Mouse (Mus musculus) urinary bladder, postnatal 10 days (tissue): ENCODE measurements around the gene 4921509C19Rik.
"Not testable (repeated sequence)": the region's sequence is repeated elsewhere in the genome, so short reads cannot be mapped to it uniquely, and the experiment has no call there.

Experiments used
- DNase-seq: peaks from one replicate; pipeline ENCODE4 v3.0.0; 2022; ENCODE audit warnings: low spot score

The 4921509C19Rik gene

DNA sequence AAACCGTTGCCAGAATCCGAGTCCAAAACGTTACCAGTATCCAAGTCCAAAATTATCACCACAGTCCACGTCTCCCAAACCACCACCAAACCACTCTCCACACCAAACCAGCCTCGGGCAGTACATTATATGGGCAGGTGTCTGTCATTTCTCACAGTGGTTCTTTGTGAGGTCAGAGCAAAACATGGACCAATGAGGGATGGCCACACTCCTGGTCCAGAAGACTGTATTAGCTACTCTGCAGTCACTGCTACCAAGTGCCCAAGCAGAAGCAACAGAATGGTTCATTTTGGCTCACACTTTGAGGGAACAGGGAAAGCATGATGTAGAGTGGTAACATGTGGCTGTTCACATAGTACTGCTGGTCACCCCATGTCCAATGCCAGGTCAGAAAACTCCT is at the start of gene 4921509C19Rik:
Gene 4921509C19Rik (minus strand): TSS at position 101 of the 400 bp plus-strand sequence.
- not testable (repeated sequence) for DNase-seq

- DNase-seq = no peak
These were observed 49.6 kb upstream of the 4921509C19Rik start for GRCm38 (mm10) chr2:151525520-151525919.

- DNase-seq = no peak
These were observed 48.5 kb upstream of the 4921509C19Rik start for GRCm38 (mm10) chr2:151524324-151525041.

DNA sequence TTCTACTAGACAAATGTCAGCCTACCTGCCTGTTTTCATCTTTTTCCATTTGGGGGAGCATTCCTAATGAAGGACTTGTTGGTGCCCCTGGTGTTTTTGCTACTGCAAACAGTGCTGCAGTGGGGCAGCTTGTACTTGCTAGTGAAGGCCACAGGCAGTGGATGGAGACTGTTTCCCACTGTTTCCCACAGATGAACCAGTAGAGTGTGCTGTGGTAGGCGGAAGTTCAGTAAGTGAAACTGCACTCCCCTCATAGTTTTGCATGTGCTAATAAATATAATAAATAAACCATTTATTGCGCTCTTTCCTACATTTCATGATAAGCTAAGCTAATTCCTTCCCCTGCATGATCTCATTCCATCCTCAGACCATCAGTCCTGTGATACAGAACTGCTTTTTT is 43.0 kb upstream of the 4921509C19Rik start:
- DNase-seq = no peak

DNA sequence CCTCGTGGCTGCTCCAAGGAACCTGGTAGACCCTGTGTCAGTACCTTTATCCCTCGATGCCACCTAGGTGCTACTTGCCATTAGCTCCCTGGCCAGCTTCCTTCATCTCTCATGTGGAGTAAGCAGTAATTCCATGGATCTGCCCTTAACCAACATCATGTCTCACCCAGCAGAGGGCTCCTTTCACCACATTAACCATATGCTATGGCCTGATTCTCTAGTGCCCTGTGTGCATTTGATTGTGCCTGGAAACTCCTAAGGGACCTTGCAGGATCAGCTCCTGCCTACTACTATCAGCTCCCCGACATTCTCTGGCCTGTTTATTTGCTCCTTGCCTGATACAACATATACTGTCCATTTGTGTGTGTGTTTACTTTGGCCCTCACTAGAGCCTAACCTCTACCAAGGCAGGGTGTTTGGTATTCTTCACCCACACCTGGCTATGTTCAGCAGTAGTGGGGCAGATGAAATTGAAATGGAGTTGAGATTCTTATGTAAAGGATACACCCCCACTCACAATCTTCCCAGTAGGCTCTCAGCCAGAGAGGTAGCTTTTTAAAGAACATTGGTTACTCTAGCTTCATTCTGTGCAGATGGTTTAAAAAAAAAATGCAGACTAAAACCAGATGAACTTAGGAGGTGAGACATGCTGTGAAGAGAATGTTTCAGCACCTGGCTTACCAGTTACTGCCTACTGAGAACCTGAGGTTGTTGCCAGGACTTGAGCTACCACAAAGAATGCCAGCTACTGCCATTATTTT is 37.8 kb upstream of the 4921509C19Rik start:
- no peak for DNase-seq

GRCm38 (mm10) chr2:151512199-151512598 is 36.2 kb upstream of the 4921509C19Rik start:
- no peak for DNase-seq

DNA sequence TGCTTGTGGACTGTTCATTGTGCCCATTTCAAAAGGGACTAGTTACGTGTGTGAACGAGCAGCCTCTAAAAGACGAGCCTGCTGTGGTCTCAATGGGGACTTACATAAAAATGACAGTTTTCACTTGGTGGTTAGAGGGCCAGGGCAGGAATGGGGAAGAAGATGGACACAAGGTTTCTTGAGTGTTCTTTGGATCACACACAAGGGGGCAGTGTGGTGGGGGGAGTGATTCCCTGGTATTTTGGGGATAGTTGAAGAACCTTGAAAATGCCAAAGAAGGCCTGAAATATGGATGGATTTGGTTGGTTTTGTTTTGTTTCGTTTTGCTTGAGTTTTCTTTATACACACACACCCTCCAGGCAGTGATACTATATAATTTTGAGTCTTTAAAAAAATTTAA is 28.3 kb upstream of the 4921509C19Rik start:
- DNase-seq = no peak

DNA sequence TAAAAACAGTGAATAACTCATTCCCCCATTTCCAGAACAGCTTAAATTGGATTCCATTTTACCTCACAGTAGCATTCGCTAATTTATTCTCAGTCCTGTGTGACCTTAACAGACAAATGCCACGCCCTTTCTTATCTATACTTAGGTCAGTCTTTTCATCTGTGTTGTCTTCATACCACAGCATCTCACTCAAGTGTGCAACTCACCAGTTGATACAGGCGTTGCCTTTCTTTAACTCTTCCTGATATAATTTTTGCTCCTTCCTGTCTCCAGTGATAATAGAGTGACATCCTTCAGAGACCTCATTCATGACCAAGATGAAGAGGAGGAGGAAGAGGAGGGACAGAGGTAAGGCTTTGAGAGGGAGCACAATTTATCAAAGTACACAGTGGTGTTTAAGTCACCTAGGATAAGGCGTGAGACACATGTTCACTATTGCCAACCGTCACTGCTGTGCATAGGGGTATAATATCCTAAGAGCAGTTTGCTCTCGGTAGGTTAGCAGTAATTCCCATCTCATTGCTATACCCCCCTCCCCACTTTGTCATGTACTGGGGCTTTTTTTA is 24.6 kb upstream of the 4921509C19Rik start:
- no peak for DNase-seq

DNA sequence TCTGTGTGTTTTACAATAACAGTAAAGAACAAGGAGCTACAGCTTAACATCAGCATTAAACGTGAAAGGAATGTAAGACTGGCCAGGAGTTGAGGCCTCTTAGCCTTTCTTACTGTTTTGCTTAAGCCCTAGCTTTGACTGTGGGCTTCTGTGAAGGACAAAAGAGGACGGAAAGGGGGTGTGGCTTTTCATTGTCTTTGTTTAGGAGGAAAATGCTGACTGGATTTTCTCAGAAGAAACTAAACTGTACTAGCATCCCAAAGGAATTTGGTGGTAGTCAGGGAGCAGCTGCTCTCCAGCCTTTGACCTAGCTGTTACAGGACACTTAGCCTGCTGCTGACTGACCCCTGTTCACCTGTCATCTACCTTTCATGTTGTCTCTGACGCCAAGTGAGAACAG is 22.4 kb upstream of the 4921509C19Rik start:
- no peak for DNase-seq

GRCm38 (mm10) chr2:151494035-151494803 is 18.3 kb upstream of the 4921509C19Rik start, which contains the start of gene Nsfl1c:
Nsfl1c (plus strand) TSS chr2:151494182.
- DNase-seq = peak; percentile 94

DNA sequence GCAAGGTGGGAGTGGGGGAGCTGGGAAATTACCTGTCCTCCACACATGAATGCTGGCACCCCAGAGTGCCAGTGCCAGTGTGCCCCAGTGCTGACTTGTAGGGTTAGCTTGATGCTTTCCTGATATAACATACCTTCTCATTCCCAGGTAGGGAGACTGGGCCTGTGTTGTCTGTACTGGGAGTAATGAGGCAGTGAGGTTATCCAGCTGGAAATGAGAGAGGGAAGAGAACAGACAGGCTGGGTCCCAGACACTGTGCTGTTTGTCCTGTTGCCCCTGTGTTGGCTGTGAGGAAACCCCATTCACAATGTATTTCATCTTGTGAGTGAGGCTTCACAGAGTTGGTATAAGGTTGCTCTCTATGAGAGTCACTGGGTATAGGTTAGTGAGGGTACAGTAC is 10.5 kb upstream of the 4921509C19Rik start:
- no peak for DNase-seq

- not testable (repeated sequence) for DNase-seq
These were observed 41.0 kb downstream of the 4921509C19Rik start for GRCm38 (mm10) chr2:151434971-151435370.

- DNase-seq = not testable (repeated sequence)
These were observed 41.8 kb downstream of the 4921509C19Rik start for GRCm38 (mm10) chr2:151434203-151434602.
